Mouse (Mus musculus): ENCODE measurements around the gene Abhd16b.

The Abhd16b gene

DNA sequence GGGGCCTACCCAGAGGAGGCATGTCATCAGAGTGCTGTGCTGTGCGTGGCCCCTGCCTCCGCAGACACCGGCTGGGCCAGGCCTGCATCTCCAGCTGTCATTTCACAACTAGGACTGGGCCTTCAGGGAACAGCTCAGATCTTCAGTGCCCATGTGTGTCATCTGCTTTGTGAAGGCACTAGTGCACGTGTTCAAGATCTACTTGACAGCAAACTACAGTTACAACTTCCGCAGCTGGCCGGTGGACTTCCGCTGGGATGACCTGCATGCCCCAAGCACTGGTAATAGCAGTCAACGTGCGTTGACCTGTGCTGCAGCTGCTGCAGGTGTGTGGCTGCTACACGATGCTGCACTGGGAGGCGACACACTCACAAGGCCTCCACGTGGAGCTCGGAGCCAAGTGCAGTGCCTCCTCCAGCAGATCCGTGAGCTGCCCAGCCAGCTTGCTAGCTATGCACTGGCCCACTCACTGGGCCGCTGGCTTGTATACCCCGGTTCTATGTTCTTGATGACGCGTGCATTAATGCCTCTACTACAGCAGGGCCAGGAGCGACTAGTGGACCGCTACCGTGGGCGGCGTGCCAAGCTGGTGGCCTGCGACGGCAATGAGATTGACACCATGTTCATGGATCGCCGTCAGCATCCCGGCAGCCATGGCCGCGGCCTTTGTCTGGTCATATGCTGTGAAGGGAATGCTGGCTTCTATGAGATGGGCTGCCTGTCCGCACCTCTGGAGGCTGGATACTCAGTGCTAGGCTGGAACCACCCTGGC is at the start of gene Abhd16b:
Gene Abhd16b, plus strand, starts transcription at position 51 of the 772 bp plus-strand sequence.
- WGBS = 89% methylated on average over 31 of the region's 31 CpGs

DNA sequence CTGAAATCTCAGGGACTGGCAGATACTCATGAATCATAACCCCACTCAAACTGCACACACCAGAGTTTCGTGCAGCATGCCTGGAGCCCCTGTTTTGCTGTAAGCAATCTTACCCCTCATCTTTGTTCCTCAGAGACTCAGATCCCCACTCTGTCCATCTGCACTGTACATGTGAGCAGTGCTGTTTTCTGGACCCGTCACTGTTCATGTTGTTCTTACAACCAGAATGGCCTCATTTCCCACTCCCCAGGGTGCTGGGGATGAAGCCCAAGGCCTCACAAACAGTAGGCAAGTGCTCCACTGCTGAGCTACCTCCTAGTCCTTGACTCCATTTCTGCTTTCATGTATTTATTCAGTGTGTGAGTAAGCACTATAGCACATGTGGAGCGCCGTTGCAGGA is 40.8 kb upstream of the Abhd16b start:
- 56% methylated on average over 4 of the region's 4 CpGs for WGBS

GRCm38 (mm10) chr2:181453274-181453673 is 39.7 kb upstream of the Abhd16b start:
- 57% methylated on average over 1 of the region's 1 CpGs for WGBS

DNA sequence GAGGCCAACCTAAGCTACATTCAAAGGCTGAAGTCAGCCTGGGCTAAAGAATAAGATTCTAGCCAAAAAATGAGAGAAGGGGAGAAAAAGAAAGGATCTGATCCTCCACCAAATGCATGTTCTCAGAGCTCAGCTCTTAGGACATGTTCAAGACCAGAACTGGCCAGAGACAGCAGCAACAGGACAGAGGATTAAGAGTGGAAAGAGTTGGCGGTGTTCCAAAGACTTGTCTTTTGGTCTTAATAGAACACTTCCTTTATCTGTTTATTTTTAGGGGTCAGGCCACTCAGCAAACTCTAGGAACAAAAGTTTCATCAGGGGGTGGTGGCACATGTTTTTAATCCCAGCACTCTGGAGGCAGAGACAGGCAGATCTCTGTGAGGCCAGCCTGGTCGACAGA is 37.1 kb upstream of the Abhd16b start:
- 83% methylated on average over 2 of the region's 2 CpGs for WGBS

DNA sequence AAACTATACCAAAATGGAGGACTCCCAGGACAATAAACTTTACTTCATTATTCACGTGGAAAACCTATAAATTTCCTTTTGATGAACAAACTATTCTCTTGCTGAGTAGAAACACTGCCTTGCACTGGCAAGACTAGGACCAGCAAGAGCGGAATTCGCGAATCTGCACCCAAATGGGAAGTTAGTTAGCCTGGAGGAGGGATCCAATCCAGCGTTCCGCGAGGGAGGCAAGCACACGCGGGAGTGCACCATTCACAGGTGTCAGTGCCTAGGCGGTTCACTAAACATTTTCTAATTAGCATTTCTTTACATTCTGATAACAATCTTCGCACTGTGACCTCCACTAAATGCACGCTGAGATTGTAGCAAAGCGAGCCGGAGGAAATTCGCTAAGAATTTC is 35.2 kb upstream of the Abhd16b start:
- 4% methylated on average over 15 of the region's 15 CpGs for WGBS

DNA sequence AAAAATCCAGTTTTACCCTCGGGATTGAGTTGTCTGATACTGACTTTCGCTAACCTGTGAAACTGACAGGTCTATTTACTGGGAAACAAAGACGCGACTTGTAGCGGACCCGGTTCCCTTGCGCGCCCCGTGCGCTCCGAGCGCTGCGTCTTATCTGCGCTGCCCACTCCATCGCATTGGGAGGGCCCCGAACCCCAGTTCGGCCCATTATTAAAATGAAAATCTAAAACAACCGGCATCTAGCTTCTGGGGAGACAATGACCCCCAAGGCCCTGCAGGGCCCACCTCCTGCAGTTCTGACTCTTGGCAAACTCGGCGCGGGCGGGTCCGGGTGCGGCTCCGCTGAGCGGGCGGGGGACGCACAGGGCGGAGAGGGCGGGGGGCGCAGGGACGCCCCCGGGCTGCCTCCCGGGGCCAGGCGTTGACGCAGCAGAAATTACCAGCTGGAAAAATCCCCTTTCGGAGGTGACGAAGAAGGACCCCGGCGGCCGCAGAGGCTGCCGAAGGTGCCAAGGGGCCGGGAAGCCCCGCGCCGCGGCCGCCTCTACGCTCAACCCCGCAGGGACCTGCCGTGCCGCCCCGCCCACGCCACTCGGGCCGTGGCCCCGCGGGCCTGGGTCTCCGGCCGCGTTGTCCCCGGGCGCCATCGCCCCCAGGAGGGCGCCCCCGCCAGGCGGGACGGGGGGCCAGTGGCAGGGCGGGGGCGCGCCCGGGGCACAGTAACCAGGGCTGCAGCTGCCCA is 34.4 kb upstream of the Abhd16b start:
- WGBS = under 1% methylated on average over 64 of the region's 72 CpGs

- 1% methylated on average over 79 of the region's 83 CpGs for WGBS
Measured at GRCm38 (mm10) chr2:181459153-181459672, 33.8 kb upstream of the Abhd16b start, which contains the start of gene Zbtb46. Gene Zbtb46, minus strand, starts transcription at chr2:181459426.

DNA sequence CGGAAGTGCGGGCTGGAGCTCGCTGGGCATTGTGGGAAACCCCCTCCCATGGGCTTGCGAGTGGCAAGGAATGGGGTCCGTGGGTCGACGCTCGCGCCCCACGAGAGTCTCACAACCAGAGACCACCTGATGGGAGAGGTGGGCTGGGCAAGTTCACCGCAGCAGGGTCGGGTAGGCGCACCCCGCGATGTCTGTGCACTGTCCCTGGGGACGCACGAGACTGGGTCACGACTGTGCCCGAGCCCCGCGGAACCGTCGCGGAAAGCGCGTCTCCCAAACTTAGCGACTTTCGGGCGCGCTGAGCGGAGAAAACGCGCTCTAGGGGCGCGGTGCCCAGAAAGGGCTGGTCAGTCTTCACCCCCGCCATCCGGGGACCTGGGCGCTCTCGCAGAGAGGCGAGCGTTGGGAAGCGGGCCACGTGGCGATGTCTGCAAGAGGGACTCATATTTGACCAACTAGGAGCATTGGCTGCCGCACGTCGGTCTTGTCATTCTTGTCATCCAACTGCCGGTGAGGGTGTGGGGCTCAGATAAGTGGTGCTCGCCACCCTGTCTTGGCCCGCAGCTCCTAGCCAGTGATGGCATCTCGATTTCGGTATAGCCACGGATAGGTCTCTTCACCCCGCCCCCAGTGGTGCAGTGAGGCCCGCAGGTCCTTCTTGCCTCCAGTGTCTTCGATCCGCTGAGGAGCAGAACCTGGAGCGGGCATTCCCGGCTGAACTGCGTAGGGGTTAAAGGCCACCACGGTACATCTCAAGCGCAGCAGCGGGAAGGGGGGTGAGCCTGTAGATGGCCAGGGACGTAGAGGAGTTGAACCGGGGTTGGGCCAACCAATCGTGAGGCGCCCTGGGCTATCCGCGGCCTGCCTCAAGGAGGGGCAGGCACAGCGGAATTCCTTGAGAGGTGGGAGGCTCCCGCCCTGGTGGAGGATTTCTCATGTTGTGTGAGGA is 33.1 kb upstream of the Abhd16b start:
- WGBS = 6% methylated on average over 71 of the region's 71 CpGs

- WGBS = 85% methylated on average over 1 of the region's 1 CpGs
Measured at GRCm38 (mm10) chr2:181461536-181462100, 31.4 kb upstream of the Abhd16b start.

- WGBS = 82% methylated on average over 1 of the region's 1 CpGs
Measured at GRCm38 (mm10) chr2:181462604-181463003, 30.4 kb upstream of the Abhd16b start.

- WGBS = 22% methylated on average over 7 of the region's 7 CpGs
Measured at GRCm38 (mm10) chr2:181463008-181463738, 29.8 kb upstream of the Abhd16b start.

DNA sequence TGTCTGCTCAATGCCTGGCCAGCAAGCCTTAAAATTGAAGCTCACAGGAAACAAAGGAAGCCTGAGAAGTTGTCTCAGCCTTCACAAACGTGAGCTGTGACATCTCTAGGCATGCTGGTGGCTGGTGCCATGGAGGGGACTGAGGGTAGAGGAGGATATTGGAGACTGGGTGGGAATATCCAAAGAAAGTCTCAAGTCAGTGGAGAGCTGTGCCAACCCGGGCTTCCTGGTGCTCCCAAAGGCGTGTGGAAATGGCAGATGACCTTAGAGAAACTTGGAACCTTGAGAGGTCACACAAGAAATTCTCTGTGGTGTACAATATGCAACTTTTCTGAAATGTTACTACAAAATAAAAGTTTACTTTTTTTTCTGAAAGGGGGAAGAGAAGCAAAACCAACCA is 27.6 kb upstream of the Abhd16b start:
- 79% methylated on average over 3 of the region's 3 CpGs for WGBS

- WGBS = 75% methylated on average over 2 of the region's 2 CpGs
Measured at GRCm38 (mm10) chr2:181470285-181470684, 22.7 kb upstream of the Abhd16b start.

DNA sequence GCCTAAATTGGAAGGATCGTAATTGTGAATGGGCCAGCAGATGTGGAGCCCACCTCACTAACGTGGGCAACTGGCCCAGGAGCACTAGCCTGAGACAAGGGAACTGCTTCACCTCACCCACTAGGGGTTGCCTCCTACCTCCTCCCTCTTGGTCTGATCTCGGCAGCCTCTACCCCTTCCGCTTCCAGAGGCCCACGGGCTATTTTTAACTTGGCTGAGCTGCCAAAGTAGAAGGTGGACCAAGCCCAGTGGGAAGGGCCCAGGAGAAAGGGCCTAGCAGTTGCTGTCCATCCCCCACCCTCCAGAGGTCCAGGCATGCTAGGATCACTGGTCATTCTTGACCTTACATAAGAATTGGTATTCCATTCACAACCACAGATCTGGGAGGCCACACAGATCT is 21.8 kb upstream of the Abhd16b start:
- WGBS = 45% methylated on average over 5 of the region's 5 CpGs

DNA sequence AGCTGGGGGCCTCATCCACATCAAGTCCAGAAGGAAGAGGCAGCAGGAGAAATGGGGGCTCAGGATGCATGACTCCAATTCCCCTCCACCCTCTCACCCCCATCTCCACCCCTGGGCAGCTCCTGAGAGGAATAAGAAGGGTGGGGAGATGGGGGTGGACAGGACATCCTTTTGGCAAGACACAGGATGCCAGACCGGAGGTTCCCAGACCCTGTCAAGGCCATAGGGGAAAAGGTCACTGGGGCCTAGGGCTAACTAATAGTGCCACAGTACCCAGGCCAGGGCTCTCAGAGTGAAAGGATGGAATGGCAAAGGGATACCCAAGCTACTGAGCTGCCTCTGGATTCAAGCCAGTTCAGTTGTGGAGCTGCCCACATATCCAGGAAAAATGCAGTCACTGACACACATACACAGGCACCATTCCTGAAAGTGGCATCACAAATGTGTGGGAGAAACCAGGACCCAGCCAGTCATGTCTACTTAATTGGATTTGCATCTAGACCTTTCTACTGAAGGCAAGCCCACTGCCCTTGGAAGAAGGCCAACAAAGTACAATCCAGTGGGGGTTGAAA is 20.7 kb upstream of the Abhd16b start:
- WGBS = 67% methylated on average over 1 of the region's 1 CpGs

GRCm38 (mm10) chr2:181483120-181483519 is 9.9 kb upstream of the Abhd16b start:
- 56% methylated on average over 2 of the region's 2 CpGs for WGBS

- 47% methylated on average over 7 of the region's 7 CpGs for WGBS
Measured at GRCm38 (mm10) chr2:181483562-181484318, 9.3 kb upstream of the Abhd16b start.

DNA sequence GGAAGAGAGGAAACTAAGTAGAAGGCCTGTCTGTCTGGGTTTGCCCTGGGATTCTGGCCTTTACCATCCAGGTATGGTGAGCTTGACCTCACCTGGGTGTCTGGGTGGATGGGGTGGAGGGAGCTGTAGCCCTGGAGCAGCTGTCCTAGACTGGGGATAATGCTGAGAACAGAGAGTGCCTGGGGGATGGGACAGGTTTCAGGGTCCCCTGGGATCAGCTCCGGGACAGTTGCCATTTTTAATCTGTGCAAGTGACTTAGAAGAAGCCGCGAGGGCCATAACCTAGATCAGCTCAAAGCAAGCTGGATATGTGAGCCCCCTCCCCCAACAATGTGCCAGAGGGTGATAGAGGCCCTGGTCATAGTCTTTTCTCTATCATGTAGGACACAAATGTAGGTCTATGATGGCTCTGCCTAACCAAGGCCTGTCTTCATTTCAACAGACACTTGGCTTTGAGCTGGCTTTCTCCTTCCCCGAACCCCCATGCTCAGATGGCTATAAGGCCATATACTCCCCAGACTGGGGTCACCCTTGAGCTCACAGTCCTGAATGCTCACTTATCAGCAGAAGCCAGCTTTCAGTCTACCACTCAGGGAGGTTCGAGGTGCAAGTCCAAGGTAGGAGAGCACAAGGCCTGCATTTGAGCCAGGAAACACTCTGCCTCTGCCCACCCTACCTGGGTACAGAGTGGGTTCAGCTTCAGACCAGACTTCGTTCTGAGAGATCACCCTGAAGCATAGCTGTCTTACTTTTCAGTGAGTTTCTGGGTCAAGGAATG is 8.4 kb upstream of the Abhd16b start:
- 86% methylated on average over 6 of the region's 6 CpGs for WGBS

DNA sequence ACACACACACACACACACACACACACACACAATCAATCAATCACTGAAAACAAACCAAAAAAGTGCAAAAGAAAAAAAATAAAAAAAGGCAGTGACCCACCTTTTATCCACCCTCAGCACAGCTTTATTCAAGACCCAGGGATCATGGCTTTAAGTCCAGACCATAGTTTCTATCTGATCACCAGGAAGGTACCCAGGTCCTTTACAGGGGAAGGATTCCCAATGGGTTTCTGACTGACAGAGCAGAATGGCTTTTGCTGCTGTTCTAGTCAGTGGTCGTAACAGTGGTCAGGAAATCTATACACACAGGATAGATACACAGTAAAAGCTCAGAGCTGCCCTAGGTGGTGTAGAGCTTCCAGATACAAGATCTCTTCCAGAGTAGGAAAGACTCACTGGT is 7.3 kb upstream of the Abhd16b start:
- WGBS = 65% methylated on average over 1 of the region's 1 CpGs
